Mouse (Mus musculus): ENCODE results near the gene Neurl1a. TPM values are rescaled to one million over a fixed set of nuclear protein-coding genes. Genes with fewer than 3 reads are reported as not detected.

Neurl1a gene
- 2.0 TPM for polyA plus RNA-seq (2014; fragmentation: Illumina TruSeq; extraction: RNeasy Lipid Tissue Mini Kit (QIAGEN cat#74804); ENCODE audit: insufficient read depth, low read depth, low replicate concordance)

GRCm38 (mm10) chr19:47178431-47179271 is at the start of gene Neurl1a:
TSS of gene Neurl1a (plus strand) at chr19:47178820.

GRCm38 (mm10) chr19:47137771-47138421 is 40.7 kb upstream of the Neurl1a start, which contains the start of gene Calhm2:
TSS of gene Calhm2 (minus strand) at chr19:47138294.

GRCm38 (mm10) chr19:47144154-47144553 is 34.5 kb upstream of the Neurl1a start, which contains the start of gene Calhm1:
TSS of gene Calhm1 (minus strand) at chr19:47144254.

DNA sequence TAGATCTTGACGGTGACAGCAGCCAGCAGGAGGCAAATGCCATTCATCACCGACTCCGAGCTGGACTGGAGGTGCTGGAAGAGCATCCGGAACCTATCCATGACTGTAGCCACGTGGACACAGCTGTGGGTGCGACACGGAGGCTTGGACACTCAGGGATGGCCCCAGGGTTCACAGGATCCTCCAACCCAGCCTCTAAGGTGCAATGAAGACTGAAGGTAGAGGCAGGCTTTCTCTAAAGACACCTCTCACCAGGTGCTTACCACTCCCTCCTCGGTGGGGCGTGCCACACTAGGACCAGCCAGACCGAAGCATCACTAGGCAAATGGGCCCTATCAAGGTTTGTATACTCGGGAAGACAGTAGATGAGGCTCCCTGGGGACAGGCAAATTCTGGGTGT is 21.0 kb upstream of the Neurl1a start, which contains the start of gene Calhm3:
Gene Calhm3, minus strand, starts transcription at position 101 of the 400 bp plus-strand sequence.

Other genes starting within 250 kb of the Neurl1a start
- not detected for gene Ina, start 164.1 kb upstream of the Neurl1a start, polyA plus RNA-seq (2014; fragmentation: Illumina TruSeq; extraction: RNeasy Lipid Tissue Mini Kit (QIAGEN cat#74804); ENCODE audit: insufficient read depth, low read depth, low replicate concordance)
- 15.5 TPM for gene Nt5c2, start 163.7 kb upstream of the Neurl1a start, polyA plus RNA-seq (2014; fragmentation: Illumina TruSeq; extraction: RNeasy Lipid Tissue Mini Kit (QIAGEN cat#74804); ENCODE audit: insufficient read depth, low read depth, low replicate concordance)
- gene Pcgf6, start 127.9 kb upstream of the Neurl1a start, polyA plus RNA-seq (2014; fragmentation: Illumina TruSeq; extraction: RNeasy Lipid Tissue Mini Kit (QIAGEN cat#74804); ENCODE audit: insufficient read depth, low read depth, low replicate concordance): 3.4 TPM
- 2.9 TPM for gene Taf5, start 111.1 kb upstream of the Neurl1a start, polyA plus RNA-seq (2014; fragmentation: Illumina TruSeq; extraction: RNeasy Lipid Tissue Mini Kit (QIAGEN cat#74804); ENCODE audit: insufficient read depth, low read depth, low replicate concordance)
- gene Usmg5, start 88.2 kb upstream of the Neurl1a start, polyA plus RNA-seq (2014; fragmentation: Illumina TruSeq; extraction: RNeasy Lipid Tissue Mini Kit (QIAGEN cat#74804); ENCODE audit: insufficient read depth, low read depth, low replicate concordance): 580 TPM
- gene Pdcd11, start 88.1 kb upstream of the Neurl1a start, polyA plus RNA-seq (2014; fragmentation: Illumina TruSeq; extraction: RNeasy Lipid Tissue Mini Kit (QIAGEN cat#74804); ENCODE audit: insufficient read depth, low read depth, low replicate concordance): 6.2 TPM
- gene Calhm2, start 40.5 kb upstream of the Neurl1a start, polyA plus RNA-seq (2014; fragmentation: Illumina TruSeq; extraction: RNeasy Lipid Tissue Mini Kit (QIAGEN cat#74804); ENCODE audit: insufficient read depth, low read depth, low replicate concordance): 10.3 TPM
- not detected for gene Calhm1, start 34.6 kb upstream of the Neurl1a start, polyA plus RNA-seq (2014; fragmentation: Illumina TruSeq; extraction: RNeasy Lipid Tissue Mini Kit (QIAGEN cat#74804); ENCODE audit: insufficient read depth, low read depth, low replicate concordance)
- not detected for gene Calhm3, start 21.1 kb upstream of the Neurl1a start, polyA plus RNA-seq (2014; fragmentation: Illumina TruSeq; extraction: RNeasy Lipid Tissue Mini Kit (QIAGEN cat#74804); ENCODE audit: insufficient read depth, low read depth, low replicate concordance)